Comparison of ENCODE assay signal across 8 mouse cellular contexts in genomic region chr11:106026465-106027151, GRCm38 (mm10). TPM values are rescaled to one million over a fixed set of nuclear protein-coding genes. Genes with fewer than 3 reads are reported as not detected.
A peak's percentile ranks its signal among the peaks of the same experiment; 100 is the strongest.
DNase-seq lines count a peak whose midpoint lies in the region; ATAC-seq lines count a peak whose summit lies in the region.

No protein-coding gene starts in this region.

- H3K9ac ChIP-seq in heart, embryonic 12.5 days: no peak overlapping the region
- no peak overlapping the region for H3K9ac ChIP-seq in embryonic facial prominence, embryonic 11.5 days (replicated peaks; ENCODE audit: low read length)
- H3K9ac ChIP-seq in hindbrain, embryonic 16.5 days (ENCODE audit: low read depth, low read length): no peak overlapping the region

- no peak overlapping the region for H3K27ac ChIP-seq in heart, embryonic 12.5 days (ENCODE audit: poor library complexity, severe bottlenecking)
- H3K27ac ChIP-seq in embryonic facial prominence, embryonic 11.5 days (replicated peaks; ENCODE audit: low read depth, low read length): no peak overlapping the region
- no peak overlapping the region for H3K27ac ChIP-seq in hindbrain, embryonic 16.5 days (ENCODE audit: low read depth, low read length)

- DNase-seq in heart, adult 8-10 months (ENCODE audit: low spot score): peak; percentile 28
- DNase-seq in adrenal gland, postnatal 10 days: peak; percentile 77
- peak; percentile 59 for DNase-seq in embryonic facial prominence, embryonic 11.5 days (ENCODE audit: low spot score)
- peak; percentile 51 to 76 for DNase-seq in layer of hippocampus, postnatal 25 days (ENCODE audit: extremely low spot score in 1 of 2, low spot score in 1 of 2)
- peak; percentile 66 for DNase-seq in lung, postnatal 25 days (ENCODE audit: low spot score)
- DNase-seq in spleen, adult 18-20 months: peak; percentile 40 to 67

- no peaks in the 10 kb centered on the region for H3K4me1 ChIP-seq in heart, embryonic 12.5 days (replicated peaks)
- no peaks in the 10 kb centered on the region for H3K4me1 ChIP-seq in embryonic facial prominence, embryonic 11.5 days (ENCODE audit: control insufficient read depth, insufficient read depth, low read length)
- no peaks in the 10 kb centered on the region for H3K4me1 ChIP-seq in hindbrain, embryonic 16.5 days (ENCODE audit: control insufficient read depth, insufficient read depth, low read depth, low read length)

- no peak for ATAC-seq in heart, embryonic 12.5 days (ENCODE audit: insufficient number of reproducible peaks, low FRiP score)
- ATAC-seq in embryonic facial prominence, embryonic 11.5 days (replicated peaks; ENCODE audit: insufficient number of reproducible peaks, low FRiP score, low TSS enrichment, low read depth): no peak; the same call in 1 of the 2 replicates
- peak; percentile 34; the same call in 1 of the 2 replicates for ATAC-seq in hindbrain, embryonic 16.5 days

- no peak overlapping the region for H3K4me3 ChIP-seq in heart, embryonic 12.5 days
- no peak overlapping the region for H3K4me3 ChIP-seq in embryonic facial prominence, embryonic 11.5 days (ENCODE audit: low read depth, low read length)
- H3K4me3 ChIP-seq in hindbrain, embryonic 16.5 days (ENCODE audit: low read length): no peak overlapping the region

- no peaks in the 10 kb centered on the region for H3K9me3 ChIP-seq in heart, embryonic 12.5 days (replicated peaks)
- H3K9me3 ChIP-seq in embryonic facial prominence, embryonic 11.5 days (replicated peaks; ENCODE audit: control insufficient read depth, low read length): no peaks in the 10 kb centered on the region
- no peaks in the 10 kb centered on the region for H3K9me3 ChIP-seq in hindbrain, embryonic 16.5 days (ENCODE audit: control insufficient read depth, low read length)

- H3K27me3 ChIP-seq in heart, embryonic 12.5 days (replicated peaks): peaks cover 17% of the 10 kb centered on the region
- no peaks in the 10 kb centered on the region; the same call in 1 of the 2 replicates for H3K27me3 ChIP-seq in embryonic facial prominence, embryonic 11.5 days (ENCODE audit: control insufficient read depth, insufficient read depth, low read length)
- H3K27me3 ChIP-seq in hindbrain, embryonic 16.5 days (replicated peaks; ENCODE audit: control insufficient read depth, insufficient read depth, low read length): no peaks in the 10 kb centered on the region

- WGBS in heart, embryonic 12.5 days: 29% methylated on average over 11 of the region's 11 CpGs
- 38% methylated on average over 10 of the region's 11 CpGs for WGBS in embryonic facial prominence, embryonic 11.5 days
- WGBS in hindbrain, embryonic 16.5 days: 49% methylated on average over 10 of the region's 11 CpGs

- H3K4me2 ChIP-seq in heart, embryonic 12.5 days: no peak overlapping the region
- no peak overlapping the region for H3K4me2 ChIP-seq in embryonic facial prominence, embryonic 11.5 days (ENCODE audit: low read depth, low read length)
- H3K4me2 ChIP-seq in hindbrain, embryonic 16.5 days (ENCODE audit: low read length): no peak overlapping the region

- 0 out of 2 replicates have a peak, but pooled peaks cover 3% of the 10 kb centered on the region for H3K36me3 ChIP-seq in heart, embryonic 12.5 days
- H3K36me3 ChIP-seq in embryonic facial prominence, embryonic 11.5 days (replicated peaks; ENCODE audit: control insufficient read depth, insufficient read depth, low read depth, low read length): no peaks in the 10 kb centered on the region
- H3K36me3 ChIP-seq in hindbrain, embryonic 16.5 days (ENCODE audit: control insufficient read depth, insufficient read depth, low read length): no peaks in the 10 kb centered on the region

RNA-seq across cellular contexts. Expression of gene Dcaf7, which starts 10.1 kb away (rescaled TPM):
- 10 to 100 TPM; 35.1 to 41.9 (median 38.4) TPM for total RNA-seq in heart, adult 8-10 months (2022)
- 62.7 and 69.9 TPM in 2 replicates for polyA plus RNA-seq in heart, embryonic 12.5 days (2016; fragmentation: Nextera tagmentation; extraction: Ambion mirVana)
- total RNA-seq in adrenal gland, postnatal 10 days (2021): 10 to 100 TPM; 54.3 to 56.1 TPM
- 59.9 and 68.6 TPM in 2 replicates for polyA plus RNA-seq in embryonic facial prominence, embryonic 11.5 days (2014; fragmentation: Nextera tagmentation; extraction: Ambion mirVana)
- 152 and 179 TPM in 2 replicates for polyA plus RNA-seq in hindbrain, embryonic 16.5 days (2015; fragmentation: Nextera tagmentation; extraction: Ambion mirVana)
- total RNA-seq in layer of hippocampus, postnatal 25 days (2021): 100 to 1,000 TPM; 146 to 153 TPM

RNA-seq across cellular contexts. Expression of gene Kcnh6, which starts 18.7 kb away (rescaled TPM):
- total RNA-seq in heart, adult 8-10 months (2022): not detected
- 0.19 TPM in 1 of 2 replicates, not detected in the other for polyA plus RNA-seq in heart, embryonic 12.5 days (2016; fragmentation: Nextera tagmentation; extraction: Ambion mirVana)
- under 1 TPM; 0.24 to 0.61 TPM for total RNA-seq in adrenal gland, postnatal 10 days (2021)
- 0.32 and 0.33 TPM in 2 replicates for polyA plus RNA-seq in embryonic facial prominence, embryonic 11.5 days (2014; fragmentation: Nextera tagmentation; extraction: Ambion mirVana)
- polyA plus RNA-seq in hindbrain, embryonic 16.5 days (2015; fragmentation: Nextera tagmentation; extraction: Ambion mirVana): 2.7 and 3.1 TPM in 2 replicates
- total RNA-seq in layer of hippocampus, postnatal 25 days (2021): 1 to 10 TPM in 1 of 2 experiments, under 1 TPM in 1; 0.96 to 1.1 TPM

RNA-seq across cellular contexts. Expression of gene Ace3, which starts 32.1 kb away (rescaled TPM):
- total RNA-seq in heart, adult 8-10 months (2022): not detected
- polyA plus RNA-seq in heart, embryonic 12.5 days (2016; fragmentation: Nextera tagmentation; extraction: Ambion mirVana): not detected in 2 replicates
- not detected for total RNA-seq in adrenal gland, postnatal 10 days (2021)
- not detected in 2 replicates for polyA plus RNA-seq in embryonic facial prominence, embryonic 11.5 days (2014; fragmentation: Nextera tagmentation; extraction: Ambion mirVana)
- polyA plus RNA-seq in hindbrain, embryonic 16.5 days (2015; fragmentation: Nextera tagmentation; extraction: Ambion mirVana): 0.06 TPM in 1 of 2 replicates, not detected in the other
- not detected for total RNA-seq in layer of hippocampus, postnatal 25 days (2021)

RNA-seq across cellular contexts. Expression of gene Taco1, which starts 39.3 kb away (rescaled TPM):
- total RNA-seq in heart, adult 8-10 months (2022): 10 to 100 TPM; 56.4 to 73.0 (median 65.0) TPM
- polyA plus RNA-seq in heart, embryonic 12.5 days (2016; fragmentation: Nextera tagmentation; extraction: Ambion mirVana): 9.0 and 11.8 TPM in 2 replicates
- 10 to 100 TPM; 40.8 to 52.4 TPM for total RNA-seq in adrenal gland, postnatal 10 days (2021)
- 11.1 and 11.4 TPM in 2 replicates for polyA plus RNA-seq in embryonic facial prominence, embryonic 11.5 days (2014; fragmentation: Nextera tagmentation; extraction: Ambion mirVana)
- 7.4 and 7.8 TPM in 2 replicates for polyA plus RNA-seq in hindbrain, embryonic 16.5 days (2015; fragmentation: Nextera tagmentation; extraction: Ambion mirVana)
- total RNA-seq in layer of hippocampus, postnatal 25 days (2021): 10 to 100 TPM; 17.6 to 21.8 TPM

RNA-seq across cellular contexts. Expression of gene Map3k3, which starts 57.8 kb away (rescaled TPM):
- 10 to 100 TPM; 34.7 to 38.5 (median 36.1) TPM for total RNA-seq in heart, adult 8-10 months (2022)
- 35.0 and 35.3 TPM in 2 replicates for polyA plus RNA-seq in heart, embryonic 12.5 days (2016; fragmentation: Nextera tagmentation; extraction: Ambion mirVana)
- total RNA-seq in adrenal gland, postnatal 10 days (2021): 10 to 100 TPM; 44.3 to 48.8 TPM
- 15.7 and 16.8 TPM in 2 replicates for polyA plus RNA-seq in embryonic facial prominence, embryonic 11.5 days (2014; fragmentation: Nextera tagmentation; extraction: Ambion mirVana)
- 6.2 and 11.9 TPM in 2 replicates for polyA plus RNA-seq in hindbrain, embryonic 16.5 days (2015; fragmentation: Nextera tagmentation; extraction: Ambion mirVana)
- 10 to 100 TPM; 24.5 to 31.9 TPM for total RNA-seq in layer of hippocampus, postnatal 25 days (2021)
